Mouse (Mus musculus) large intestine, adult 2 months (tissue): ENCODE results near the gene Plaa. TPM values are rescaled to one million over a fixed set of nuclear protein-coding genes. Genes with fewer than 3 reads are reported as not detected.

Experiments used
- DNase-seq: peaks from one replicate; pipeline ENCODE4 v3.0.0-alpha.2; 2012; ENCODE audit warnings: low read depth, low spot score
- WGBS: fragments of 180-500 bp; shearing (Covaris S2); methylation state at CpG from one replicate; pipeline ENCODE4 v1.1.7; 2018; 5-methylcytosine and 5-hydroxymethylcytosine counted together
- polyA plus RNA-seq: library from polyadenylated mRNA; depleted of rRNA; stranded (reverse); fragments of >200 nt; gene quantifications from 2 replicates; pipeline ENCODE4 v1.2.3, GENCODE M21; 2012; rRNA removed

Plaa gene
- polyA plus RNA-seq, 1 experiment: 13.9 TPM

DNA sequence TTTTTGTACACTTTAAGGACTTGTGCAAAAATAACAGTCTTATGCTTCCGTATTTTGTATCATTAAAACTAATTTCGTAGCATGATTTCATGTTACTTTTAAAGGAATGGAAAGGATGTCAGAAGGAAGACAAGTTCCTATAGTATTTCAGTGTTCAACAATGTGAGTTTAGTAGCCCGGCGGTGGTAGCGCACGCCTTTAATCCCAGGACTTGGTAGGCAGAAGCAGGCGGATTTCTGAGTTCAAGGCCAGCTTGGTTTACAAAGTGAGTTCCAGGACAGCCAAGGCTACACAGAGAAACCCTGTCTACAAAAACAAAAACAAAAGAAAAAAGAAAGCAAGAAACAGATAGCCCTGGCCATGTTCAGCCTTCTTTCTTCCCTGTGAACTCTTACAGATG lies 45.9 kb downstream of the Plaa start:
- WGBS: 72% methylated on average over 7 of the region's 7 CpGs
- no peak for DNase-seq

DNA sequence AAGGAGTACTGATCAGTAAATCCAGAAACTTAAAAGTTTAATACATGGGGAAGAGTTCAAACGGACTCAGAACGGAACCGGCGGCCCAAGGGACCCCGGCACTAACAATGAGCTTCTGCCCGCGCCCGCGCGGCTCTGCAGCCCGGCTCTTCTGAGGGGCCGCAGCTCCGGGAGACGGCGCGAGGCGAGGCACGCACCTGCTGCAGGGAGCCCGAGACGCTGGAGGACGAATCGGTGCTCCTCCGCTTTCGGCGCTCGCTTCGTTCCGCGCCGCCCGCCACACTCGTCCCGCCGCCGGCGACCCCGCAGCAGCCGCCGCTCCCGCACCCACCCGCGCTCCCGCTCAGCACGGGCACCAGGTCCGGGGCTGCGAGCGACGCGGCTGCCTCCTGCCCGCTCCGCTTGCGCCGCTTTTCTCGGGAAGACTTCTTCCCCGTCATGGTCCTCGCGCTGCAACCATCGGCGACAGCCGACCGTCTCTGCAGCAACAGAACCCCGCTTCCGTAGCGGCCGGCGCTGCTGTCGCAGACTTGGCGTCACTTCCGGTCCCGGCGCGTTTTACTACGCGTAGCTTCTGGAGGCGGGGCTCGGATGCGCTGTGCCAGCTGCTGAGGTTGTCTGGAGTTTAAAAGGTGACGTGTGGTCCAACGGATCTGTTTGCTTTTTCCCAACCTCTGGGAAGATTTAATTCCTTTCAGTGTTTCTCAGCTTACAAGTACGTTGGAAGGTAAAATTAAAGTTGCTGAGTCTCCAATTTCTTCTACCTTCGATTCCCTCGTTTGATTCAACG lies 46.6 kb downstream of the Plaa start, which contains the start of the genes Gm10306 and Caap1:
Gm10306 (plus strand) TSS at position 282 of the 790 bp plus-strand sequence.
Caap1 (minus strand) TSS at position 532 of the 790 bp plus-strand sequence.
- DNase-seq: peak; percentile 61
- under 1% methylated on average over 83 of the region's 83 CpGs for WGBS

DNA sequence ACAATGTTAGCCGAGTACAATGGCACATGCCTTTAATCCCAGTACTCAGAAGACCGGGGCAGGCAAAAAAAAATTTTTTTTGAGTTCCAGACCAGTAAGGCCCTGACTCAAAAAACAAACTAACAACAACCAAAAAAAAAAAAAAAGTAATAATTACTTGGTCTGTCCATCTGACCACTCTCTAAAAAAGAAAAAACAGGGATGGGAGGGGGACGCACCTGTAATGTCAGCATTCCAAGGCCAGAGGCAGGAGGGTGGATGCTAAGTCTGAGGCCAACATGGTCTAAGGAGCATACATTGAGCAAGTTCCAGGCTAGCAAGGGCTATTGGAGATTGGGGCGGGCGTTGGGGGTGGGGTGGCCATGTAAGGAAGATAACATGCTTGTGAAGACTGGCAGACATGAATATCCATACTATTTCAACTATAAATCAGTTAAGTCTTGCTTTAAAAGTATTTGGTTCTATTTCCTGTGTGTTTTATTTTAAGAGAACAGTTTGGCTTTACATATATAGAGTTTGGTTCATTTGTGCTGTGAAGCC lies 48.0 kb downstream of the Plaa start:
- no peak for DNase-seq
- 90% methylated on average over 5 of the region's 5 CpGs for WGBS

DNA sequence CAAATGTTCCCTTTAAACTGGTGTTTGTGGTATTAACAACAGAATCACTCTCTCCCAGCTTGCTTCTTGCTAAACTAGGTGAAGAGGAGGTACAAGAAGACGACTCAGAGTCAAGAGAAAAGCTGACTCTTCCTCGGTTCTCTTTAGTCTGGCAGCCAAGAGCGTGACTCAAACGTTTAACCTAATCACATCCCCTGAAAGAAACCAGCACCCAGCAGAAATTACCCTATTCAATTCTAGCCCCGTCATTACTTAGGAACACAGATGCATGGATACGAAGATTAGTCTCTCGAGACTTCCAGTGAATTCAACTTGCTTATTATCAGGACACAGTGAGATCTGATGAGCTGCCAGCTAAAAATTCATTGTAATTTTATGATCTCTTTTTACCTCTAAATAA lies 58.7 kb downstream of the Plaa start:
- no peak for DNase-seq
- WGBS: 83% methylated on average over 7 of the region's 7 CpGs

DNA sequence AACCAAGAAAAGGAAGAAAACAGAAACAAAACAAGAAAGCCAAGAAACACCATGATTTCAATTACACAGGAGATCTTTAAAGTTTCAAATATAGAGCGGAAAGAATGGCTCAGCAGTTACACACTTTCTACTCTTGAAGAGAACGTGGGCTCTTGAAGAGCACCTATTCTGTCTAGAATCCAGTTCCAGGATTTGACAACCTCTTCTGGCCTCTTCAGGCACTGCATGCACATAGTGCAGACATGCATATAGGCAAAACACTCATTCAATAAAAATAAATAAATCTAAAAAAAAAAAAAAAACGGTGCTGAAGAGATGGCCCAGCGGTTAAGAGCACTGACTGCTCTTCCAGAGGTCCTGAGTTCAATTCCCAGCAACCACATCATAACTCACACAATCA lies 60.0 kb downstream of the Plaa start:
- DNase-seq: no peak
- WGBS: 88% methylated on average over 4 of the region's 4 CpGs

DNA sequence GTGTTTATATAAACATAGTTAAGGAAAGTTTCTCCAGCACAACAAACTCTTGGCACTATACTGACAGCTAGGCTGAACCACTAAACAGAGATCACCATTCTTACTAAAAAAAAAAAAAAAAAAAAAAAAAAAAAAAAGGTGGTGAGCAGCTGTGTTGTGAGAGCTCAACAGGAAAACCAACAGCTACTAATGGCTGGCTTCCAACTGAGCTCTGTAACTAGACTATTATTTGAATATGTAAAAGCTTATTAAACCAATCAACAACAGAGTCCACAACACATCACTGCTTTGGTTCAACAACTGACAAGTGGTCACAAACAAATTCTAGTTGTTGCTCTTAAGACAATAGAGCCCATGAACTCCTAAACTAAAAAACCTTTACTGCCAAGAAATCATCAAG lies 69.8 kb downstream of the Plaa start:
- DNase-seq: no peak

DNA sequence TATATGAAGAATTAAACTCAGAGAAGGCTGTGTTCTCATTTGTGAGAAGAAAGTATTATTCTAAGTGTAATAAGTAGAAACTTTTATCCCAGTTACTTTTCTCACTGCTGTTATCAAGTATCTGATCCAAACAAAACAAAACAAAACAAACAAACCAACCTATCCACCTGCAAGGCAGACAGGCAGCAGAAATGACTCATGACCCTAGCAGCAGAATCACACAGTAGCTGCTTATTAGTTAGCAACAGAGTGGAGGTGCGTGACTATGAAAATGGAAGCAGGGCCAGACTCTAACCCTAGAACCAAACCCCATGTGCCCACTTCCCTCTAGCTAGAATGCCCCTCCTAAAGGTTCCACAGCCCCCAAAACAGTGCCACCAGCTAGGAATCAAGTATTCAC lies 73.6 kb downstream of the Plaa start:
- WGBS: 90% methylated on average over 1 of the region's 1 CpGs
- DNase-seq: no peak

DNA sequence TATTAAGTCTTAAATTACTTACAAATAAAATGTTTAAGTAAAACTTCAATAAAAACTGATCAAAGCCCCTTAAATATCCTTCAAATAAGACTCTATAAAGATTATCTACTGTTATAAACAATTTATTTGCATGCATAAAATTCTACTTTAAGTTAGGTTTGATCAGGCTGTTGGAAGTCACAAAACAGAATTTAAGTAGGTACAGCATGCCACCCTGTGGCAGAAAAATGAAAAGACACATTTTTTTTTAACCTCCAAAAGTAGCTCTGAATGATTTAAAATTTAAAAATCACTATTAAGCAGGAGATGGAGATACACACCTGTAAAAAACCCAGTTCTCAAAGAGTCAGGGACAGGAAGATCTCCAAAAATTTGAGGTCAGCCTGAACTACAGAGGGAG lies 79.7 kb downstream of the Plaa start:
- DNase-seq: no peak

DNA sequence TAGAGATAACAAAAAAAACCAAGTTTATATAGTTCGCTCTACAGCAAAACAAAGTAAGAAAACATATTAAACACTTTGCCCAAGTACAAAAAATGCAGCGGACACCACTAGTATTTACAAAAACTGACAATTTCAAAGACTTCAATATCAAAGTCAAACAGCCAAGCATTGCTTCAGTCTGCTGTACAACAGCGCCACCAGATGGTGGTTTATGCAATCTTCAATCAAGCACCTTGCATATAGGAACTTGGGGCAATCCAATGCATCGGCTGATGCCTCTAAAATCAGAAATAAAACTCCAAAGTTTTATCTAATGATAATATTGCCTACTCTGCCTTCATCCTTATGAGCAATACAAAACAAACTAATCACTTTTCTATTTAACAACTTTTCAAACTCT lies 85.4 kb downstream of the Plaa start:
- WGBS: 72% methylated on average over 4 of the region's 4 CpGs
- no peak for DNase-seq

Other genes starting within 250 kb of the Plaa start
- gene Gm10306, start 46.7 kb downstream of the Plaa start, polyA plus RNA-seq: not detected in 2 replicates
- gene Caap1, start 46.4 kb downstream of the Plaa start, polyA plus RNA-seq: 1.6 and 3.3 TPM in 2 replicates
- gene Ift74, start 11.2 kb upstream of the Plaa start, polyA plus RNA-seq: 0.56 and 0.62 TPM in 2 replicates
- 7.9 and 12.7 TPM in 2 replicates for gene Lrrc19, start 46.9 kb upstream of the Plaa start, polyA plus RNA-seq
- 2.0 and 2.7 TPM in 2 replicates for gene Tek, start 136.0 kb upstream of the Plaa start, polyA plus RNA-seq